Mouse (Mus musculus) Muller cell, postnatal 12 days (primary cell): ENCODE results near the gene Pam16.
A peak's percentile ranks its signal among the peaks of the same experiment; 100 is the strongest.

Experiments
- DNase-seq: peaks from one replicate; pipeline ENCODE4 v3.0.0-alpha.2; 2015; ENCODE audit errors: inconsistent ontology term

Gene Pam16

GRCm38 (mm10) chr16:4611193-4611592 lies 13.6 kb downstream of the Pam16 start:
- DNase-seq, result no peak

- no peak for DNase-seq
Measured at GRCm38 (mm10) chr16:4608532-4609059, 16.2 kb downstream of the Pam16 start.

- peak; percentile 77 for DNase-seq
Measured at GRCm38 (mm10) chr16:4607818-4608531, 16.8 kb downstream of the Pam16 start.

- DNase-seq, result no peak
Measured at GRCm38 (mm10) chr16:4606431-4607084, 18.2 kb downstream of the Pam16 start.

- no peak for DNase-seq
Measured at GRCm38 (mm10) chr16:4605514-4606131, 19.2 kb downstream of the Pam16 start.

- peak; percentile 69 for DNase-seq
Measured at GRCm38 (mm10) chr16:4604293-4604837, 20.4 kb downstream of the Pam16 start.

- no peak for DNase-seq
Measured at GRCm38 (mm10) chr16:4603453-4603837, 21.3 kb downstream of the Pam16 start.

GRCm38 (mm10) chr16:4602766-4603452 lies 21.9 kb downstream of the Pam16 start:
- DNase-seq, result peak; percentile 79

GRCm38 (mm10) chr16:4602189-4602588 lies 22.6 kb downstream of the Pam16 start:
- no peak for DNase-seq

- no peak for DNase-seq
Measured at GRCm38 (mm10) chr16:4600701-4601310, 24.0 kb downstream of the Pam16 start.

- no peak for DNase-seq
Measured at GRCm38 (mm10) chr16:4599616-4600015, 25.2 kb downstream of the Pam16 start.

GRCm38 (mm10) chr16:4598891-4599543 lies 25.8 kb downstream of the Pam16 start:
- DNase-seq, result no peak

GRCm38 (mm10) chr16:4598041-4598440 lies 26.7 kb downstream of the Pam16 start:
- DNase-seq, result no peak

GRCm38 (mm10) chr16:4597296-4597695 lies 27.5 kb downstream of the Pam16 start:
- DNase-seq, result peak; percentile 87

GRCm38 (mm10) chr16:4596836-4597235 lies 28.0 kb downstream of the Pam16 start:
- peak; percentile 87 for DNase-seq

GRCm38 (mm10) chr16:4596141-4596728 lies 28.6 kb downstream of the Pam16 start:
- peak; percentile 91 for DNase-seq

GRCm38 (mm10) chr16:4595527-4595963 lies 29.2 kb downstream of the Pam16 start:
- peak; percentile 89 for DNase-seq

GRCm38 (mm10) chr16:4594814-4595526 lies 29.8 kb downstream of the Pam16 start:
- peak; percentile 51 for DNase-seq

GRCm38 (mm10) chr16:4593971-4594813 lies 30.6 kb downstream of the Pam16 start, which contains the start of gene Glis2:
Gene Glis2 (plus strand): TSS chr16:4594713.
- peak; percentile 96 for DNase-seq
